Mouse (Mus musculus) forelimb bud, embryonic 11.5 days (tissue): ENCODE data around the gene Fam117a.

ENCODE experiments used
- DNase-seq: peaks from one replicate; pipeline ENCODE4 v3.0.0-alpha.2; 2012; ENCODE audit warnings: low read depth, low spot score

The Fam117a gene

DNA sequence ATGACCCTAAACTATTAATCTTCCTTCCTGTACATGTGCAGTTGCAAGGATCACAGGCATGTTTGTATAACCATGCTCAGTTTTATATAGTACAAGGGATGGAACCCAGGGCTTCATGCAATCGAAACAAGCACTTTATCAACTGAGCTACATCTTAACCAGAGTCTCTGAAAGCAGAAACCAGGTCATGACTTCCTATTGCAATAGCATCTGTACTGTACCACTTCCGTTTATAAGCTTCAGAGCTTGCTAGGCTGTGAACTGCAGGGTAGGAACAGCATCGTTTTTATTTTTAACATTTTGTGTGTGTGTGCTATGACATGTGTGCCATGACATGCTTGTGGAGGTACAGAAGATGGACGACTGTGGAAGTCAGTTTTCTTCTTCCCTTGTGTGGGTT, 3.6 kb upstream of the Fam117a start:
- DNase-seq, result no peak

- DNase-seq, result no peak
Measured at GRCm38 (mm10) chr11:95333805-95334204, 3.0 kb upstream of the Fam117a start.

DNA sequence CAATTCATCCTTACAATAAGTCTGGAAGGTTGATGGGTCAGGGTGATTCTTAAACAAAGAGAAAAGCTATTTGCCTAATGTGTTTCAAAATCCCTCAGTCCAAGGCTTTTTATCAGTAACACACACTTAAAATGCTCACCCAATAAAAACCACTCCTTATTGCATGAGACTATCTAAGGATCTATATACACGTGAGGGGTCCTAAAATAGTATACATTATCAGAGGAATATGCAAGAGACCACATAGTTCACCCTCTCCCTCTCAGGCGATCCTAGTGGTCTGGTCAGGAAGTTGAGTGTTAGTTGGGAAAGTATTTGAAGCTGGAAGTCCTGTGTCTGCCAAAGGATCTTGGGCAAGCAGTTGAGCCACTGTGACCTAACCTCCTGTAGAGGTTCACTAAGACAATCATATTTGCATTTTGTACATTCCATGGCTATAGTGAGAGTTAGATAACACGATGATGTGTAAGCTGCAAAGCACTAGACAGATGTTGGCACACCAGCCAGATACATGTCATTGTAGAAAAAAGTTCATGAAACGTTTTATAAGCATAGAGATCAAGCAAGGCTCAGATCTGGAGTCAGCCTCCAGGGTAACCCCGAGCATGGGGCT, 2.3 kb upstream of the Fam117a start:
- no peak for DNase-seq

GRCm38 (mm10) chr11:95337129-95337813, 453 bp downstream of the Fam117a start:
- peak; percentile 69 for DNase-seq

DNA sequence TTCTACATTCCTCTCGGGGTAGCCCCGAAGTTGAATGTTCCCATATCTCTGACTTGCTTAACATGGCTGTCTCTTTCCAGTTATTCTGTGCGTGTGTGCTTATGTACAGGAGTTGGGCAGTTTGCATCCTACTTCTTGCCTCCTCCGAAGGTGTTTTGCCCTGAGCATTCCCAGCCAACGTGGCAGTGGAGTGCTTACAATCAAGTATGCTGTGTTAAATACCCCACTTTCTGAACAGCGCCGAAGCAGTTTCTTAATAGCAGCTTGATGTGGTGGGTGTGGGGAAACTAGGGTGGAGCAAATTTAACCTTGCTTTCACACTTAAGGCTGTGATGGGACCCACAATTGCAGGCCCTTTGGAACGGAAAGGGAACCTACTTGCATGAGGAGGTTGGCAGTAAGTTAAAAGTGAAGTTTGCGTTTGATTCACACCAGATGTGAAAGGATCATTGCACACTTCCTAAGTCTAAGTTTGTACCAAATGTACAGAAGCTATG, 1.1 kb downstream of the Fam117a start:
- DNase-seq, result no peak

- no peak for DNase-seq
Measured at GRCm38 (mm10) chr11:95339471-95340021, 2.7 kb downstream of the Fam117a start.

- peak; percentile 18 for DNase-seq
Measured at GRCm38 (mm10) chr11:95340259-95340658, 3.4 kb downstream of the Fam117a start.

DNA sequence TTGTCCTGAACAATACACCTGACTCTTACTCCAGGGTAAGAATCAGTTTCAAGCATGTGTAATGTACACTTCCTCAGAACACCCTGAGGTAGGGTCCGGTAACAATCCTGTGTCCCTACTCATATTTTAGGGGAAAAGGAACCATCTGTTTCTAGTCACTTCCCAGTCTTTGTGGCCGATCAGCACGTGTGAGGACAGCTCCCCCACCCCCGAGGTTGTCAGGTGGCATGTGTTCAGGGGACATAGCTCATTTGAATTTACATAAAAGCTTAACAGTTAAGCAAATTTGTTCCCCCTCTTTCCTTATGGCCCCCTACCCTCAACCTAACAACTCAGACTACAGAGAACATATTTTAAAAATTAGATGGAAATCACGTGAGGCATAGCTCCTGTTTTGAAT, 3.8 kb downstream of the Fam117a start:
- peak; percentile 16 for DNase-seq

- no peak for DNase-seq
Measured at GRCm38 (mm10) chr11:95343180-95343579, 6.4 kb downstream of the Fam117a start.

DNA sequence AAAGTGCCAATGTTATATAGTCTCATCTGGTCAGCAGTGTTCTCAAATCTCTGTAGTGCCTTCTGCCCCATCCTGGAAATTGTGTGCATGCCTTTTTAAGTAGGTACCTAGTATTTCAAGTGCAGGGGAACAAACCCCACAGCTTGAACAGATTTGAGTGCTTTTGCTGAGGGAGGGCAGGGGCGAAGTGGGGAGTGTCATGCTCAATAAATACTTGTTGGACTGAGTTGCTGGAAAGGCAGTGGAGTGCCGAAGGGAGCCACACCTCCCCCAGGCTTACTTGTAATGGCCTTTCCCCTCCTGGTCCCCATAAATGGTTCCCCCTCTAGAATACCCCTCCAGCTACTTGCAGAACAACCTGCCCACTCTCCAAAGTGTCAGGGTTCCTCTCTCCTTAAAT, 7.4 kb downstream of the Fam117a start:
- DNase-seq, result peak; percentile 19

- DNase-seq, result no peak
Measured at GRCm38 (mm10) chr11:95350289-95350688, 13.5 kb downstream of the Fam117a start.

- DNase-seq, result no peak
Measured at GRCm38 (mm10) chr11:95350960-95351359, 14.1 kb downstream of the Fam117a start.

DNA sequence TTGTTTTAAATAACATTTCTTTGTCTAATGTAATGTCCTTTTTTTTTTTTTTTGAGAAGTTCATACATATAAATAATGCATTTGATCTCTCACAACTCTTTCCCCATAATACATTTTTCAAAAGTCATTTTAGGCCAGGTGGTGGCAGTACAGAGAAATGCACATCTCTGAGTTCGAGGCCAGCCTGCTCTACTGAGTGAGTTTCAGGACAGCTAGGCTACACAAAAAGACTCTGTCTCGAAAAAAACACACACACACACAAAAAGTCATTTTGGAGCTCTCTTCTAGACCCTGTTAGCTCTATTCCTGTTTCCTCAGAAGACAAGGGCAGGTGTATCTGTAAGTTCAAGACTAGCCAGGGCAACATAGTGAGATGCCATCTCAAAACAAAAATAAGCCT, 15.9 kb downstream of the Fam117a start:
- DNase-seq, result no peak

DNA sequence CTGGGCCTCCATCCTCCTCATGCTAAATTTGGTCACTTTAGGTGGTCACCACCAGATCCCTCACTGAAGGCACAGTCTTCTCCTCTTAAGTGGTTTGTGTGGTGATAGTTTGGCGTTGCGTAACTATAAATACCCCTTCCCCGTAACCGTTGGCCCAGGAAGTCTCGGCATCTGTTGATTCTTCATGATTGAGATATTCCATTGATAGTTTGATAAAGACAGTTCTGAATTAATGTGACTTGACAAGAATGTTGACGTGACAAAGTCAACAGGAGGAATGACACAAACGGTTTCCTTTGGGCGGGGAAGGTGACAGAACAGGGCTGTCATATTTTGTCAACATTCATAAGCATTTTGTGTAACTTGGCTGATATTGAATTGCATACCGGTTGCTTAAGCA, 16.4 kb downstream of the Fam117a start:
- no peak for DNase-seq

GRCm38 (mm10) chr11:95354228-95354944, 17.6 kb downstream of the Fam117a start:
- no peak for DNase-seq

DNA sequence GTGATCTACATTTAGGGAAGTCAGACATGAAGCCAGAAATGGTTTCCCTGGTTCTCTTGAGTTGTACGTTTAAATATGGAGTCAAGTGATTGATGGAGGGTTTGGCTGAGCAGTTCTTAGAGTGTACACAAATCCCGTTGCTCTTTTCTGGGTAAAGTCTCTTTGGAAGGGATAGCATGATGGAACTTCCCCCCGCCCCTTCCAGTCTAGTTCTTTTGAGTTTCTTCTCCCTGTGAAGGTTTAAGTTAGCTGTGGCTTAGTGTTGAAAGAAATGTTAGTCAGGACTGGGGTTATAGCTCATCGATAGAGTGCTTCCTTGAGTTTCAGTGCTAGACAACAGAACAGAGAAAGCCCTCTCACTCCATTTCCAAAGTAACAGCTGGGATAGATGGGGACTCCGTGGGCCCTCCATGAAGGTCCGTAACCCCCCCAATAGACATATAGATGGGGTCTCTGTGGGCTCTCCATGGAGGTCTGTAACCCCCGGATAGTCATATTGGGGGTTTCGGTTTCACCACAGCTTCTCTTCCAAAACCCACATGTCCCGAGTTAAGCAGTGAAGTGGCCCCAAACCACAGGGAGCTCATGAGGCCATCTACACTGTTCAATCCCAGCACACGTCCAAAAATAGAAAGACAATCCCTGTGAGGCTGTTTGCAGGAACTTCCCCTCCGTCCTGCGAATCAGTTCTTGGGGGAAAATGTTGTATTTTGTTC, 18.3 kb downstream of the Fam117a start:
- no peak for DNase-seq

- DNase-seq, result no peak
Measured at GRCm38 (mm10) chr11:95355661-95356011, 18.8 kb downstream of the Fam117a start.

GRCm38 (mm10) chr11:95356039-95356438, 19.2 kb downstream of the Fam117a start:
- no peak for DNase-seq

DNA sequence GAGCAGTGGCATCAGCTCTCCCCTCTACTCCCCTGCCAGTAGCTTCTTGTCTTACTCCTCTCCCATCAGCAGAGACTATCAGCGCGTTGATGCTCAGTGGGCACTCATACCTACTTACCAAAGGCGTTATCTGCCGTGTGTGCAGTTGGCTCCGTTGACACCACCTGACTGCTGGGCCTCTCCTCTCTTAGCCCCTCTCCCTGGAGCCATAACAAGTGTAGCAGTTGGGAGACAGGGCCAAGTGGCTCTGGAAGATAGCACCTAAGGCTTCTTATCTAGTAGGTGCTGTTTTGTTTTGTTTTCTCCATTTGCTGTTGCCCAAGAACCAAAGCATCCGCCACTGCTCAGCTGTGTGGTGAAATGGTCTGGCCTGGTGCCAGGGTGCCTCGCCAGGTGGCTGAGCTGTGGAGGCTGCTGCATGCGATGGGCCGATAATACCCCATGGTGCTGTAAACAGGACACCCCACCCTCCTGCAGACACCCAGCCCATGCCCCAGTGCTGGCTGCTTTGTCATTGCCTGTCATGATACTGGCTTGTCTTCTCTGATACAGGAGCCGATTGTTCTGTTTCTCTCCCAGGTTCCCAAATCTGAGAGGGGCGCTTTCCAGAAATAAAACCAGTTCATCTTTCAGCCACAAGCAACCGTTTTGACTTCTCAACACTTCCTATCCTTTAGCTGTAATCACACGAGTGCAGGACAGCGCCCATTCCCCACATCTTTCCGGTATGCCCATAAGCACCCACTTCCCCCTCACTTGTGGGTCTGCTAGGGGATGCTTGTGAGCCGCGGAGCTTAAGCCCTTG, 19.9 kb downstream of the Fam117a start:
- DNase-seq, result no peak

- DNase-seq, result no peak
Measured at GRCm38 (mm10) chr11:95358263-95358662, 21.4 kb downstream of the Fam117a start.

DNA sequence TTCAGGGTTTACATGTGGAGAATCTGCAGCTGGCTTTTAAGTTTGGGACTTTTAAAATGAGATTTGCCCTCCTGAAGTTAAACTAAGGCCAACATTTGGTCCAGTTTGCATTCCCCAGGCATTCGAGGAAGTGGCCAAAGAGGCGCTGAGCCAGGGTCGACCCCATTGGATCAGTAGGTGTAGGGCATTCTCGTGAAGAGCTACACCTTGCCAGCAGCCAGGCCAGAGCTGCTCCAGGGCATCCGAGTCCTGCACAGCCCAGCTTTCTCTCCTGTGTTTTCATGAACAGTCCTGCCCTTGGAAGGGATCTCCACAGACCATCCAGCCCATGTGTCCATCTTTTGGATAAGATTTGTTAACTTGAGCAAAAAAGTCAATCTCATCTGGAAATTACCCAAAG, 27.6 kb downstream of the Fam117a start:
- no peak for DNase-seq
